Mouse (Mus musculus) spleen, adult 2 months (tissue): ENCODE measurements around the gene Kctd20. TPM values are rescaled to one million over a fixed set of nuclear protein-coding genes. Genes with fewer than 3 reads are reported as not detected.
A peak's percentile ranks its signal among the peaks of the same experiment; 100 is the strongest.

Experiments used
- DNase-seq, 2 experiments: peaks; one replicate each; pipeline versions ENCODE4 v3.0.0 to v3.0.0-alpha.2; 2012 to 2021; ENCODE audit warnings: low spot score in 2 of 2, low read depth in 1 of 2
- H3K27ac ChIP-seq: fragments of 200-500 bp; 2 replicates; pipeline ENCODE4 v1.5.1; 2012; ENCODE audit warnings: low read length, inconsistent platforms; ENCODE audit not compliant: insufficient read depth
- H3K27me3 ChIP-seq: fragments of 200-500 bp; 2 replicates; pipeline ENCODE4 v1.6.1; 2012; ENCODE audit warnings: mild to moderate bottlenecking, moderate library complexity, low read length, inconsistent platforms; ENCODE audit not compliant: control insufficient read depth, insufficient read depth
- H3K36me3 ChIP-seq: fragments of 200-500 bp; 2 replicates; pipeline ENCODE4 v1.6.1; 2012; ENCODE audit warnings: mild to moderate bottlenecking, low read length, inconsistent platforms; ENCODE audit not compliant: control insufficient read depth, insufficient read depth
- H3K4me1 ChIP-seq: fragments of 200-500 bp; 2 replicates; pipeline ENCODE4 v1.6.1; 2011; ENCODE audit warnings: inconsistent platforms; ENCODE audit not compliant: control insufficient read depth, insufficient read depth, insufficient read length
- H3K4me3 ChIP-seq: fragments of 200-500 bp; 2 replicates; pipeline ENCODE4 v1.5.1; 2011; ENCODE audit warnings: mild to moderate bottlenecking, inconsistent platforms; ENCODE audit not compliant: insufficient read depth, insufficient read length; ENCODE audit errors: extremely low read depth
- CTCF ChIP-seq: fragments of 200-500 bp; IDR thresholded peaks from 2 replicates; pipeline ENCODE4 v1.5.1; 2011; ENCODE audit warnings: mild to moderate bottlenecking, inconsistent platforms; ENCODE audit not compliant: insufficient read depth, insufficient read length, insufficient replicate concordance; ENCODE audit errors: extremely low read depth
- POLR2A ChIP-seq: fragments of 200-500 bp; IDR thresholded peaks from 2 replicates; pipeline ENCODE4 v1.6.1; 2011; ENCODE audit warnings: low read depth, low read length, inconsistent platforms
- WGBS: fragments of 180-500 bp; shearing (Covaris S2); methylation state at CpG from one replicate; pipeline ENCODE4 v1.1.7; 2018; 5-methylcytosine and 5-hydroxymethylcytosine counted together
- polyA plus RNA-seq: library from polyadenylated mRNA; depleted of rRNA; stranded (reverse); fragments of >200 nt; gene quantifications from 2 replicates; pipeline ENCODE4 v1.2.3, GENCODE M21; 2012

Gene Kctd20
- polyA plus RNA-seq, 1 experiment: 27.4 TPM

GRCm38 (mm10) chr17:28984724-28985420, 33.1 kb downstream of the Kctd20 start:
- 94% methylated on average over 1 of the region's 1 CpGs for WGBS
- no peaks in the 10 kb centered on the region for H3K27me3 ChIP-seq
- DNase-seq: no peak
- H3K27ac ChIP-seq: no peak overlapping the region
- no peak overlapping the region for H3K4me3 ChIP-seq
- TF ChIP-seq CTCF (no peak), POLR2A (no peak)
- no peaks in the 10 kb centered on the region for H3K4me1 ChIP-seq
- peaks cover 40% of the 10 kb centered on the region for H3K36me3 ChIP-seq

- Histone ChIP-seq H3K27me3 (no peaks in the 10 kb centered on the region), H3K4me1 (no peaks in the 10 kb centered on the region), H3K36me3 (peaks cover 44% of the 10 kb centered on the region), H3K4me3 (no peak overlapping the region), H3K27ac (no peak overlapping the region)
- peak in 1 of 2 experiments; percentile 22 for DNase-seq
- peak; percentile 27; the same call in 1 of the 2 replicates for TF ChIP-seq CTCF
- no peak for TF ChIP-seq POLR2A
Measured at GRCm38 (mm10) chr17:28986833-28987232, 35.1 kb downstream of the Kctd20 start.

- TF ChIP-seq CTCF (peak; percentile 60; the same call in 1 of the 2 replicates), POLR2A (no peak)
- H3K4me3 ChIP-seq: no peak overlapping the region
- no peaks in the 10 kb centered on the region for H3K27me3 ChIP-seq
- peaks cover 40% of the 10 kb centered on the region for H3K36me3 ChIP-seq
- H3K27ac ChIP-seq: no peak overlapping the region
- H3K4me1 ChIP-seq: no peaks in the 10 kb centered on the region
- 61% methylated on average over 4 of the region's 4 CpGs for WGBS
- peak; percentile 35 to 38 for DNase-seq
Measured at GRCm38 (mm10) chr17:28987713-28988112, 36.0 kb downstream of the Kctd20 start.

GRCm38 (mm10) chr17:28988291-28988690, 36.5 kb downstream of the Kctd20 start:
- 90% methylated on average over 4 of the region's 4 CpGs for whole genome bisulfite sequencing
- Histone ChIP-seq H3K36me3 (peaks cover 36% of the 10 kb centered on the region), H3K4me1 (no peaks in the 10 kb centered on the region), H3K27me3 (no peaks in the 10 kb centered on the region), H3K27ac (no peak overlapping the region), H3K4me3 (no peak overlapping the region)
- DNase-seq: no peak
- TF ChIP-seq POLR2A: no peak
- TF ChIP-seq CTCF: no peak

GRCm38 (mm10) chr17:28988996-28989395, 37.2 kb downstream of the Kctd20 start:
- Histone ChIP-seq H3K4me3 (no peak overlapping the region), H3K4me1 (no peaks in the 10 kb centered on the region), H3K27ac (no peak overlapping the region), H3K36me3 (peaks cover 32% of the 10 kb centered on the region), H3K27me3 (no peaks in the 10 kb centered on the region)
- TF ChIP-seq CTCF (no peak), POLR2A (no peak)
- no peak for DNase-seq
- WGBS: 92% methylated on average over 3 of the region's 3 CpGs

GRCm38 (mm10) chr17:28990060-28990459, 38.3 kb downstream of the Kctd20 start:
- no peak overlapping the region for H3K27ac ChIP-seq
- no peak overlapping the region for H3K4me3 ChIP-seq
- TF ChIP-seq POLR2A: no peak
- TF ChIP-seq CTCF: no peak
- peaks cover 33% of the 10 kb centered on the region for H3K36me3 ChIP-seq
- no peak for DNase-seq
- H3K27me3 ChIP-seq: no peaks in the 10 kb centered on the region
- WGBS: 84% methylated on average over 4 of the region's 4 CpGs
- H3K4me1 ChIP-seq: no peaks in the 10 kb centered on the region; the same call in 1 of the 2 replicates

- H3K27me3 ChIP-seq: no peaks in the 10 kb centered on the region
- H3K4me1 ChIP-seq: no peaks in the 10 kb centered on the region; the same call in 1 of the 2 replicates
- H3K36me3 ChIP-seq: peaks cover 32% of the 10 kb centered on the region
- H3K27ac ChIP-seq: no peak overlapping the region
- no peak overlapping the region for H3K4me3 ChIP-seq
- WGBS: 92% methylated on average over 9 of the region's 9 CpGs
- TF ChIP-seq CTCF (no peak), POLR2A (no peak)
- DNase-seq: no peak
Measured at GRCm38 (mm10) chr17:28991286-28991685, 39.5 kb downstream of the Kctd20 start.
